11 mouse cellular contexts compared by ENCODE assay signal in genomic region chr8:91514752-91515478, GRCm38 (mm10).
A peak's percentile ranks its signal among the peaks of the same experiment; 100 is the strongest.
DNase-seq lines count a peak whose midpoint lies in the region; ATAC-seq and TF ChIP-seq lines count a peak whose summit lies in the region.
"Had no signal": no experiment of that assay in that cellular context is flagged by ENCODE, and none has a peak within 500 bp of the region (broad histone marks: within the 10 kb centered on the region; RNA-seq: fewer than 3 reads in every experiment).

No protein-coding gene starts in this region.

- H3K9me3 ChIP-seq in kidney, embryonic 14.5 days (ENCODE audit: control insufficient read depth, low read length): no peaks in the 10 kb centered on the region
- no peaks in the 10 kb centered on the region for H3K9me3 ChIP-seq in forebrain, postnatal 0 days (ENCODE audit: low read length)
- H3K9me3 ChIP-seq in midbrain, embryonic 15.5 days: no peaks in the 10 kb centered on the region

- 37% methylated on average over 16 of the region's 16 CpGs for WGBS in kidney, embryonic 14.5 days
- WGBS in kidney, adult 2 months: 81% methylated on average over 16 of the region's 16 CpGs
- WGBS in forebrain, postnatal 0 days: 28% methylated on average over 16 of the region's 16 CpGs
- 18% methylated on average over 16 of the region's 16 CpGs for WGBS in midbrain, embryonic 15.5 days

- 0 out of 2 replicates have a peak, but pooled peaks have one; percentile 33 for ATAC-seq in kidney, embryonic 14.5 days (ENCODE audit: low FRiP score, low TSS enrichment)
- ATAC-seq in forebrain, postnatal 0 days: peak; percentile 16; the same call in 1 of the 2 replicates
- peak; percentile 58; the same call in 1 of the 2 replicates for ATAC-seq in midbrain, embryonic 15.5 days (replicated peaks)

- no peaks in the 10 kb centered on the region for H3K27me3 ChIP-seq in kidney, embryonic 14.5 days (ENCODE audit: control insufficient read depth, insufficient read depth, low read length)
- no peaks in the 10 kb centered on the region for H3K27me3 ChIP-seq in kidney, adult 2 months (replicated peaks; ENCODE audit: control insufficient read depth, insufficient read depth, low read length)
- H3K27me3 ChIP-seq in forebrain, postnatal 0 days (ENCODE audit: insufficient read depth, low read length): no peaks in the 10 kb centered on the region; the same call in 1 of the 2 replicates
- H3K27me3 ChIP-seq in midbrain, embryonic 15.5 days (replicated peaks): peaks cover 5% of the 10 kb centered on the region

- no peak overlapping the region for H3K9ac ChIP-seq in kidney, embryonic 14.5 days (ENCODE audit: low read depth, low read length)
- H3K9ac ChIP-seq in forebrain, postnatal 0 days: no peak overlapping the region
- H3K9ac ChIP-seq in midbrain, embryonic 15.5 days: no peak overlapping the region

- no peak for TF ChIP-seq POLR2A in kidney, adult 2 months (IDR thresholded peaks at IDR 0.05; ENCODE audit: low read depth, low read length)

- no peak for TF ChIP-seq CTCF in kidney, adult 2 months (conservative IDR thresholded peaks at IDR 0.05; ENCODE audit: insufficient read depth, insufficient read length, low read depth, low read length)
- no peak for TF ChIP-seq CTCF in forebrain, postnatal 0 days (IDR thresholded peaks at IDR 0.05; ENCODE audit: low read depth)

- DNase-seq in kidney, adult 2 months: no peak
- DNase-seq in embryo, embryonic 11 days: peak; percentile 75
- no peak for DNase-seq in forebrain, postnatal 0 days
- DNase-seq in liver: no peak
- DNase-seq in adrenal gland, postnatal 4 days (ENCODE audit: low spot score in 2 of 2): no peak
- DNase-seq in left cerebral cortex, adult 11 months (ENCODE audit: low spot score): no peak
- DNase-seq: adrenal gland, postnatal 14 days; gastrocnemius, postnatal 14 days; lung, postnatal 14 days had no signal

- H3K4me1 ChIP-seq in kidney, embryonic 14.5 days (ENCODE audit: control insufficient read depth, insufficient read depth, low read length): peaks cover 46% of the 10 kb centered on the region
- H3K4me1 ChIP-seq in kidney, adult 2 months (ENCODE audit: control insufficient read depth, insufficient read depth, low read length): 0 out of 2 replicates have a peak, but pooled peaks cover 2% of the 10 kb centered on the region
- H3K4me1 ChIP-seq in forebrain, postnatal 0 days (ENCODE audit: insufficient read depth): no peaks in the 10 kb centered on the region
- peaks cover 26% of the 10 kb centered on the region for H3K4me1 ChIP-seq in midbrain, embryonic 15.5 days

- H3K4me2 ChIP-seq in kidney, embryonic 14.5 days (replicated peaks; ENCODE audit: low read depth, low read length): no peak overlapping the region
- H3K4me2 ChIP-seq in forebrain, postnatal 0 days (ENCODE audit: low read depth): no peak overlapping the region
- no peak overlapping the region for H3K4me2 ChIP-seq in midbrain, embryonic 15.5 days

- no peak overlapping the region for H3K4me3 ChIP-seq in kidney, embryonic 14.5 days (ENCODE audit: low read length)
- H3K4me3 ChIP-seq in kidney, adult 2 months (ENCODE audit: insufficient read depth, low read depth, low read length): no peak overlapping the region
- no peak overlapping the region for H3K4me3 ChIP-seq in forebrain, postnatal 0 days (ENCODE audit: low read depth, low read length)
- H3K4me3 ChIP-seq in midbrain, embryonic 15.5 days: no peak overlapping the region

- no peak overlapping the region; the same call in 1 of the 2 replicates for H3K27ac ChIP-seq in kidney, embryonic 14.5 days (ENCODE audit: low read depth, low read length)
- H3K27ac ChIP-seq in kidney, adult 2 months (ENCODE audit: insufficient read depth, low read depth, low read length): no peak overlapping the region
- no peak overlapping the region for H3K27ac ChIP-seq in forebrain, postnatal 0 days (ENCODE audit: low read depth, low read length)
- no peak overlapping the region for H3K27ac ChIP-seq in midbrain, embryonic 15.5 days

- H3K36me3 ChIP-seq in kidney, embryonic 14.5 days (ENCODE audit: control insufficient read depth, insufficient read depth, low read length): no peaks in the 10 kb centered on the region
- H3K36me3 ChIP-seq in kidney, adult 2 months (ENCODE audit: control insufficient read depth, insufficient read depth, low read length): no peaks in the 10 kb centered on the region
- H3K36me3 ChIP-seq in forebrain, postnatal 0 days (ENCODE audit: insufficient read depth): no peaks in the 10 kb centered on the region
- no peaks in the 10 kb centered on the region for H3K36me3 ChIP-seq in midbrain, embryonic 15.5 days (replicated peaks)
